Mouse (Mus musculus) CH12.LX (cell line): ENCODE results near the gene Tdrd6.

Source experiments
- CTCF ChIP-seq, 2 experiments: IDR thresholded peaks in 1 of 2; conservative IDR thresholded peaks in 1 of 2; 2 replicates each; pipeline ENCODE4 v1.5.1; 2011 to 2012; ENCODE audit warnings: low read depth in 2 of 2, low read length in 2 of 2, improper control_type of control experiment in 1 of 2, inconsistent platforms in 1 of 2, mild to moderate bottlenecking in 1 of 2, moderate library complexity in 1 of 2
- KAT2A ChIP-seq: IDR thresholded peaks from 2 replicates; pipeline ENCODE4 v1.6.1; 2012; ENCODE audit warnings: low read length, improper control_type of control experiment, inconsistent platforms; ENCODE audit not compliant: insufficient replicate concordance
- MAX ChIP-seq: IDR thresholded peaks from 2 replicates; pipeline ENCODE4 v1.6.1; 2011; ENCODE audit warnings: low read length, improper control_type of control experiment
- MAZ ChIP-seq: IDR thresholded peaks from 2 replicates; pipeline ENCODE4 v1.6.1; 2012; ENCODE audit warnings: low read depth, mild to moderate bottlenecking, inconsistent platforms, low read length, improper control_type of control experiment, moderate library complexity
- TBP ChIP-seq: conservative IDR thresholded peaks from 2 replicates; pipeline ENCODE4 v1.6.1; 2011; ENCODE audit warnings: low read depth, low read length, improper control_type of control experiment
- TCF12 ChIP-seq: IDR thresholded peaks from 2 replicates; pipeline ENCODE4 v1.6.1; 2014; ENCODE audit warnings: low read depth, mild to moderate bottlenecking, inconsistent platforms, low read length, improper control_type of control experiment
- ZNF384 ChIP-seq: IDR thresholded peaks from 2 replicates; pipeline ENCODE4 v1.6.1; 2012; ENCODE audit warnings: low read depth, low read length, improper control_type of control experiment, inconsistent platforms

DNA sequence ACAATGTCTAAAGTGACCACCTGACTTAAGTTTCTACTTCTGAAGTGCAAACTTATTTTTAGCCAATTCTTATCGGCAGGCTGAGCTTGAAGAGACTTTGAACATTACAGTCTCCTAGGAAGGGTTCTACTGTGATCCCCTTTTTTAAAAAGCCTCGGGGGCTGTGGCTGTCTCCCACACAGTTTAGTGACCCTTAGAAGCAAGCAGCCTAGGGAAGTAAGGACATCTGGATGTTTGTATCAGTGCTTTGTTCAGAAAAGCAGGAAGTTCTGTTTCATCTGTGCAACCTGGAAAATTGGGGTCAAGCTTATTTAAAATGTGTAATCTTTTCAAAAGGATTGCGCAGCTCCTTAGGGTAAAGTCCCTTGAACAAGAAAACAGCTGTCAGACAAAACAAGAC is 49.6 kb downstream of the Tdrd6 start:
- TF ChIP-seq ZNF384: no peak
- no peak for TF ChIP-seq CTCF (conservative IDR thresholded peaks at IDR 0.05 in 1 of 2, IDR thresholded peaks at IDR 0.05 in 1 of 2; ENCODE audit: low read depth in 2 of 2, low read length in 2 of 2)
- no peak for TF ChIP-seq MAX
- TF ChIP-seq KAT2A: no peak
- no peak for TF ChIP-seq TBP
- no peak for TF ChIP-seq TCF12
- TF ChIP-seq MAZ: no peak
